Mouse (Mus musculus): ENCODE results near the gene AL732309.1. TPM values are rescaled to one million over a fixed set of nuclear protein-coding genes. Genes with fewer than 3 reads are reported as not detected.

Gene AL732309.1
- polyA plus RNA-seq, 1 experiment from 2014 or later, result 6.6 TPM

GRCm38 (mm10) chr2:25236614-25237013 is 10.0 kb downstream of the AL732309.1 start, which contains the start of gene Rnf224:
Rnf224 (minus strand) TSS chr2:25236787.
- Histone ChIP-seq H3K4me2 (ENCODE audit: low read depth) (no peak within 1 kb of the TSS), H3K9me3 (ENCODE audit: control insufficient read depth, low read length) (no peaks in the 10 kb centered on the region), H3K4me3 (ENCODE audit: low read depth, low read length) (no peak within 1 kb of the TSS), H3K36me3 (ENCODE audit: control insufficient read depth, insufficient read depth, low read length) (no peaks in the 10 kb centered on the region), H3K9ac (ENCODE audit: low read length) (no peak within 1 kb of the TSS), H3K27me3 (ENCODE audit: control insufficient read depth, insufficient read depth, low read length) (peaks cover 7% of the 10 kb centered on the region), H3K27ac (ENCODE audit: low read depth, low read length) (no peak within 1 kb of the TSS), H3K4me1 (ENCODE audit: control insufficient read depth, insufficient read depth, low read length) (peaks cover 8% of the 10 kb centered on the region)
- ATAC-seq (ENCODE audit: insufficient read depth, low FRiP score, low TSS enrichment), result no peak
- 42% methylated on average over 8 of the region's 8 CpGs for WGBS
- no peak for DNase-seq (ENCODE audit: low spot score)

- no peaks in the 10 kb centered on the region for H3K9me3 ChIP-seq (ENCODE audit: control insufficient read depth, low read length)
Measured at GRCm38 (mm10) chr2:25234551-25235220, 12.0 kb downstream of the AL732309.1 start.

GRCm38 (mm10) chr2:25234050-25234449 is 12.6 kb downstream of the AL732309.1 start, which contains the start of gene Slc34a3:
Slc34a3 (minus strand) TSS chr2:25234364.
- DNase-seq (ENCODE audit: low spot score), result no peak
- no peak within 1 kb of the TSS for H3K9ac ChIP-seq (ENCODE audit: low read length)
- no peaks in the 10 kb centered on the region for H3K27me3 ChIP-seq (ENCODE audit: control insufficient read depth, insufficient read depth, low read length)
- no peak for ATAC-seq (ENCODE audit: insufficient read depth, low FRiP score, low TSS enrichment)
- no peaks in the 10 kb centered on the region for H3K36me3 ChIP-seq (ENCODE audit: control insufficient read depth, insufficient read depth, low read length)
- H3K4me3 ChIP-seq (ENCODE audit: low read depth, low read length), result no peak within 1 kb of the TSS
- H3K9me3 ChIP-seq (ENCODE audit: control insufficient read depth, low read length), result no peaks in the 10 kb centered on the region
- no peak within 1 kb of the TSS for H3K27ac ChIP-seq (ENCODE audit: low read depth, low read length)
- no peak within 1 kb of the TSS for H3K4me2 ChIP-seq (ENCODE audit: low read depth)
- WGBS, result 82% methylated on average over 3 of the region's 3 CpGs
- no peaks in the 10 kb centered on the region for H3K4me1 ChIP-seq (ENCODE audit: control insufficient read depth, insufficient read depth, low read length)

More at GRCm38 (mm10) chr2:25234551-25235220, 12.0 kb downstream of the AL732309.1 start:
- 73% methylated on average over 5 of the region's 5 CpGs for WGBS
- no peak overlapping the region for H3K27ac ChIP-seq (ENCODE audit: low read depth, low read length)
- DNase-seq (ENCODE audit: low spot score), result no peak
- no peak overlapping the region for H3K4me2 ChIP-seq (ENCODE audit: low read depth)
- no peaks in the 10 kb centered on the region for H3K36me3 ChIP-seq (ENCODE audit: control insufficient read depth, insufficient read depth, low read length)
- no peak for ATAC-seq (ENCODE audit: insufficient read depth, low FRiP score, low TSS enrichment)
- no peaks in the 10 kb centered on the region for H3K27me3 ChIP-seq (ENCODE audit: control insufficient read depth, insufficient read depth, low read length)
- no peaks in the 10 kb centered on the region for H3K4me1 ChIP-seq (ENCODE audit: control insufficient read depth, insufficient read depth, low read length)
- H3K4me3 ChIP-seq (ENCODE audit: low read depth, low read length), result no peak overlapping the region
- H3K9ac ChIP-seq (ENCODE audit: low read length), result no peak overlapping the region

GRCm38 (mm10) chr2:25233421-25233820 is 13.2 kb downstream of the AL732309.1 start:
- 78% methylated on average over 4 of the region's 4 CpGs for whole genome bisulfite sequencing
- no peaks in the 10 kb centered on the region for H3K9me3 ChIP-seq (ENCODE audit: control insufficient read depth, low read length)
- DNase-seq (ENCODE audit: low spot score), result no peak
- H3K36me3 ChIP-seq (ENCODE audit: control insufficient read depth, insufficient read depth, low read length), result no peaks in the 10 kb centered on the region
- H3K4me2 ChIP-seq (ENCODE audit: low read depth), result no peak overlapping the region
- ATAC-seq (ENCODE audit: insufficient read depth, low FRiP score, low TSS enrichment), result no peak
- H3K27me3 ChIP-seq (ENCODE audit: control insufficient read depth, insufficient read depth, low read length), result no peaks in the 10 kb centered on the region
- H3K4me1 ChIP-seq (ENCODE audit: control insufficient read depth, insufficient read depth, low read length), result no peaks in the 10 kb centered on the region
- H3K9ac ChIP-seq (ENCODE audit: low read length), result no peak overlapping the region
- no peak overlapping the region for H3K4me3 ChIP-seq (ENCODE audit: low read depth, low read length)
- H3K27ac ChIP-seq (ENCODE audit: low read depth, low read length), result no peak overlapping the region

GRCm38 (mm10) chr2:25231038-25231437 is 15.6 kb downstream of the AL732309.1 start:
- Histone ChIP-seq H3K9me3 (ENCODE audit: control insufficient read depth, low read length) (no peaks in the 10 kb centered on the region), H3K9ac (ENCODE audit: low read length) (no peak overlapping the region), H3K4me1 (ENCODE audit: control insufficient read depth, insufficient read depth, low read length) (no peaks in the 10 kb centered on the region), H3K4me3 (ENCODE audit: low read depth, low read length) (no peak overlapping the region), H3K27me3 (ENCODE audit: control insufficient read depth, insufficient read depth, low read length) (no peaks in the 10 kb centered on the region), H3K36me3 (ENCODE audit: control insufficient read depth, insufficient read depth, low read length) (no peaks in the 10 kb centered on the region), H3K4me2 (ENCODE audit: low read depth) (no peak overlapping the region), H3K27ac (ENCODE audit: low read depth, low read length) (no peak overlapping the region)
- 54% methylated on average over 12 of the region's 12 CpGs for WGBS
- DNase-seq (ENCODE audit: low spot score), result no peak
- ATAC-seq (ENCODE audit: insufficient read depth, low FRiP score, low TSS enrichment), result no peak

- Histone ChIP-seq H3K27ac (ENCODE audit: low read depth, low read length) (no peak overlapping the region), H3K27me3 (ENCODE audit: control insufficient read depth, insufficient read depth, low read length) (no peaks in the 10 kb centered on the region), H3K36me3 (ENCODE audit: control insufficient read depth, insufficient read depth, low read length) (no peaks in the 10 kb centered on the region), H3K4me3 (ENCODE audit: low read depth, low read length) (no peak overlapping the region), H3K9ac (ENCODE audit: low read length) (no peak overlapping the region), H3K4me1 (ENCODE audit: control insufficient read depth, insufficient read depth, low read length) (peaks cover under 1% of the 10 kb centered on the region; the same call in 1 of the 2 replicates), H3K4me2 (ENCODE audit: low read depth) (no peak overlapping the region), H3K9me3 (ENCODE audit: control insufficient read depth, low read length) (no peaks in the 10 kb centered on the region)
- WGBS, result 91% methylated on average over 7 of the region's 7 CpGs
- ATAC-seq (ENCODE audit: insufficient read depth, low FRiP score, low TSS enrichment) (no peak), DNase-seq (ENCODE audit: low spot score) (no peak)
Measured at GRCm38 (mm10) chr2:25230581-25230980, 16.1 kb downstream of the AL732309.1 start.

- WGBS, result 83% methylated on average over 5 of the region's 5 CpGs
- H3K27ac ChIP-seq (ENCODE audit: low read depth, low read length), result no peak overlapping the region
- no peak overlapping the region for H3K9ac ChIP-seq (ENCODE audit: low read length)
- H3K36me3 ChIP-seq (ENCODE audit: control insufficient read depth, insufficient read depth, low read length), result no peaks in the 10 kb centered on the region
- ATAC-seq (ENCODE audit: insufficient read depth, low FRiP score, low TSS enrichment) (no peak), DNase-seq (ENCODE audit: low spot score) (no peak)
- H3K27me3 ChIP-seq (ENCODE audit: control insufficient read depth, insufficient read depth, low read length), result no peaks in the 10 kb centered on the region
- H3K4me1 ChIP-seq (ENCODE audit: control insufficient read depth, insufficient read depth, low read length), result peaks cover 5% of the 10 kb centered on the region; the same call in 1 of the 2 replicates
- H3K9me3 ChIP-seq (ENCODE audit: control insufficient read depth, low read length), result no peaks in the 10 kb centered on the region
- no peak overlapping the region for H3K4me3 ChIP-seq (ENCODE audit: low read depth, low read length)
- no peak overlapping the region for H3K4me2 ChIP-seq (ENCODE audit: low read depth)
Measured at GRCm38 (mm10) chr2:25229582-25229981, 17.1 kb downstream of the AL732309.1 start.

GRCm38 (mm10) chr2:25228995-25229530 is 17.6 kb downstream of the AL732309.1 start:
- DNase-seq (ENCODE audit: low spot score) (no peak), ATAC-seq (ENCODE audit: insufficient read depth, low FRiP score, low TSS enrichment) (no peak)
- 0 out of 2 replicates have a peak overlapping the region, but pooled peaks have one; percentile 4 for H3K4me3 ChIP-seq (ENCODE audit: low read depth, low read length)
- no peak overlapping the region for H3K4me2 ChIP-seq (ENCODE audit: low read depth)
- WGBS, result 70% methylated on average over 6 of the region's 6 CpGs
- no peaks in the 10 kb centered on the region for H3K36me3 ChIP-seq (ENCODE audit: control insufficient read depth, insufficient read depth, low read length)
- H3K9me3 ChIP-seq (ENCODE audit: control insufficient read depth, low read length), result no peaks in the 10 kb centered on the region
- H3K27ac ChIP-seq (ENCODE audit: low read depth, low read length), result no peak overlapping the region
- no peak overlapping the region for H3K9ac ChIP-seq (ENCODE audit: low read length)
- peaks cover 5% of the 10 kb centered on the region; the same call in 1 of the 2 replicates for H3K4me1 ChIP-seq (ENCODE audit: control insufficient read depth, insufficient read depth, low read length)
- no peaks in the 10 kb centered on the region for H3K27me3 ChIP-seq (ENCODE audit: control insufficient read depth, insufficient read depth, low read length)

- no peak overlapping the region for H3K27ac ChIP-seq (ENCODE audit: low read depth, low read length)
- no peaks in the 10 kb centered on the region for H3K27me3 ChIP-seq (ENCODE audit: control insufficient read depth, insufficient read depth, low read length)
- no peaks in the 10 kb centered on the region for H3K36me3 ChIP-seq (ENCODE audit: control insufficient read depth, insufficient read depth, low read length)
- H3K4me1 ChIP-seq (ENCODE audit: control insufficient read depth, insufficient read depth, low read length), result peaks cover 7% of the 10 kb centered on the region
- H3K9ac ChIP-seq (ENCODE audit: low read length), result no peak overlapping the region
- H3K9me3 ChIP-seq (ENCODE audit: control insufficient read depth, low read length), result no peaks in the 10 kb centered on the region
- ATAC-seq (ENCODE audit: insufficient read depth, low FRiP score, low TSS enrichment) (no peak), DNase-seq (ENCODE audit: low spot score) (peak; percentile 83)
- 0 out of 2 replicates have a peak overlapping the region, but pooled peaks have one; percentile 27 for H3K4me2 ChIP-seq (ENCODE audit: low read depth)
- under 1% methylated on average over 7 of the region's 7 CpGs for WGBS
- H3K4me3 ChIP-seq (ENCODE audit: low read depth, low read length), result 0 out of 2 replicates have a peak overlapping the region, but pooled peaks have one; percentile 4
Measured at GRCm38 (mm10) chr2:25228431-25228889, 18.2 kb downstream of the AL732309.1 start.
